Mouse (Mus musculus): ENCODE measurements around the gene Mbd5. TPM values are rescaled to one million over a fixed set of nuclear protein-coding genes. Genes with fewer than 3 reads are reported as not detected.
A peak's percentile ranks its signal among the peaks of the same experiment; 100 is the strongest.
"Not testable (repeated sequence)": the region's sequence is repeated elsewhere in the genome, so short reads cannot be mapped to it uniquely, and the experiment has no call there.

The Mbd5 gene
- polyA plus RNA-seq, 1 experiment from 2014 or later = 18.8 TPM

DNA sequence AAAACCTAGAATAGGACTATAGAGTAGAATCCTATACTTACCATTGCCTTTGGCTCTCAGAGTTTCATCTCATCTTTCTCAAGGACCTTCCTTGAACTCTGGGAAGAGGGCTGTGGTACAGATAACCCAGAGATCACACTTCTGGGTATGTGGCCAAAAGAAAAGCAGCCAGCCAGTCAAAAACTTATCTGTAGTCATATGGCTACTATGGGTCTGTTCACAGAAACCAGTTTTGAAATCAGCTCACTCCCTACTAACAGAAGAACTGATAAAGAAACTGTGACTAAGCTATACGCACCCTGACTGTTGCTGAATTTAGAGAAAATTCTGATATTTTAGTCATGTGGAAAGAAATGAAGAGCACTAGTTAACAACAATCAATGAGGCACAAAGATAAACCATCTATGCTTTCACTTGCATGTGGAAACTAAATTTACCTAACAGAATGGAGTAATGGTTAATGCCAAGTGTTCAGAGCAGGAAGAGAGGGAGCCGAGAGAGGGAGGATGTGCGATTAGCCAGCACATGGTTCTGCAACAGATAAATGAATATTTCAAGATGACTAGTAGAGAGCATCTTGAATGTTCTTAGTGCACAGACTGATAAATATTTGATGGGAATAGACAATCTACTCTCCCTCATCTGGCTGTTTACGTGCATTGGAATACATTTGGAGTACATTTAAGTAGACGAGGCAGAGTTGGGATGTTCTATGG lies 211.1 kb downstream of the Mbd5 start:
- no peak for DNase-seq (ENCODE audit: low spot score)

DNA sequence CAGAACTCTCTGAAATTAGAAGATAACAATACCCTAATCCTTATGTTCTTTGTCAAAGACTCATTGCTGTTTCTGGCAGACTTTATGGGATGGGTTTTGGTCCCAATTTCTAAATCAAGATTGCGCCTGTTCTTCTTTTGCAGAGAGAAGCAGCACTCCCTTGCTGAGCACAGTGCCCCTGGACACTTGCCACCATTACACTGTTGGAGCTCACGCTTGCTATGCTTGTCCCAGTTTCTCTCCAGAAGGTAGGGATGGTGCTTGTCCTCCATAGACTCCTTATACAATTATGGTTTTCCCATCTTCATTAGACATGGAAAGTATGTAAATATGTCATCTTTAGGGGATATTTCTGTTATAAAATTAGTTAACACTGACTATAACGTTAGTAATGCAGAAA lies 220.5 kb downstream of the Mbd5 start:
- DNase-seq (ENCODE audit: low spot score) = no peak

DNA sequence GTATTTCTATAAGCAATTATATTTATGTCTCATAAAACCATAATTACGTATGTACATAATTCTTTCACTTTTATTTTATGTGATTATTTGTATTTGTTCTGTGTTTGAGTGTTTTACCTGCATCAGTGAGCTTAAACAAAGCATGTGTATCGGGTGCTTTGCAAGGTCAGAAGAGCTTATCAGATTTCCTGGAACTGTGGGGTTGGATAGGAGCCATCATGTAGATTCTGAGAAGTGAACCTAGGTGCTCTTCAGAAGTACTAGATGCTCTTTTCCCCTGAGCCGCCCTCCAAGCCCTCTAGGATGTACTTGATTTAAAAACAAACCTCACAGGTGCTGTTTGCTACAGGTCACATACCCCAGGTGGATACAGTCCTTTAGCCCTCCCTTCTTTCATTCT lies 227.7 kb downstream of the Mbd5 start:
- no peak for DNase-seq (ENCODE audit: low spot score)

DNA sequence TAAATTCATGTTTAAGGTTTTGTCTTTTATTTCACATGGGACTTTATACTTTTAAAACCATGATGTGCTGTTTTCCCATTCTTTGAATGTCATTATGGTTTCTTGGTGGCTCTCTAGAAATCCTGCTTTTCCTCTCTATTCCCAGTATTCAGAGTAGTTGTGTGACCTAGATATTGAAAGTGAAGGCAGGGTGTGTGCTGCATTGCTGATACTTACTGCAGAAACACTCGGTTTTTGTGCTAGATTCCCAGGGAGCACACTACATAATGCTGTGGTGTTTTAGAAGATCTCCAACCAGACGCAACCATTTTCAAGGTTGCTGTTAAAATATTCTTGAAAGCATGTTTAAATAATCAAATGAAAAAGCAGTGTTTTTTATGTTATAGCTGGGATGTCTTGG lies 241.7 kb downstream of the Mbd5 start:
- no peak for DNase-seq (ENCODE audit: low spot score)

DNA sequence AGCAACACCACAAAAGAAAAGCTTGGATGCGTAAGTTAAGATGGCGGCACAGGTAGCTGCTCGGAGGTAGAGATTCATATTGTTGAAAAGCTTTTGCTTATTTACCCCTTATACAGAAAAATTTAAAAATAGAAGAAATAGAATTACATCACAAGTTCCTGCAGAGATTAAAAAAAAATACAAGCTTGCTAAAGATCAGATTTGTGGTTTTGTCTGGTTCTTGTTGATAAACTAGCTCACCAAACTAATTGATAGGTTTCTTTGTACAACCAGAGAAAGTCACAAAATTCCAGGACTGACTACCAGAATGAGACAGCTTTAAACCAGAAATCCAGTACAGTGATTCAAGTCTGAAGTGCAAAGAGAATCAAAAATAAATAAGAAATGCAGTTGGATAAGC lies 242.4 kb downstream of the Mbd5 start:
- DNase-seq (ENCODE audit: low spot score) = no peak

DNA sequence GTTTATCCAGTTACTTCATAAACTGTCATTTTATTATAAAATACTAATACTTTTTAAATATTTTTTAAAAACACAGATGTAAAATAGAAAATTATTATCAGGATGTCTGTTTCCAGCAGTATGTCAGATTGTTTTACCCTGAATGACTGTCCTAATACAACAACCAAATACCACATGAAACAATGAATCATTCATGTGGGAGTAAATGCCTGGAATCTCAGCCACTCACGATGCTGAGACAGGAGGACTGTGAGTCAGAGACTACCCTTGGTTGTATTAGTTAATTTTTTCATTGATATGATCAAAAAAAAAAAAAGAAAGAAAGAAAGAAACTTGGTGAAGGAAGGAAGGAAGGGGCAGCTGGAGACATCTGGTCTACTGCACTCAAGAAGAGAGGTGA lies 254.8 kb downstream of the Mbd5 start:
- no peak for DNase-seq (ENCODE audit: low spot score)

DNA sequence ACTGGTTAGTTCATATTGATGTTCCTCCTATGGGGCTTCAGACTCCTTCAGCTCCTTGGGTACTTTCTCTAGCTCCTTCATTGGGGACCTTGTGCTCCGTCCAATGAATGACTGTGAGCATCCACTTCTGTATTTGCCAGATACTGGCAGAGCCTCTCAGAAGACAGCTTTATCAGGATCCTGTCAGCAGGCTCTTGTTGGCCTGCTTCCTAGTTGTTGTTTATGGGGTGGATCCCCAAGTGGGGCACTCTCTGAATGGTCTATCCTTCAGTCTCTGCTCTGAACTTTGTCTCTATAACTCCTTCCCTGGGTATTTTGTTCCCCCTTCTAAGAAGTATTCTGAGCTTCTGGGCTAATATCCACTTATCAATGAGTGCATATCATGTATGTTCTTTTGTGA lies 256.4 kb downstream of the Mbd5 start:
- DNase-seq (ENCODE audit: low spot score) = not testable (repeated sequence)

DNA sequence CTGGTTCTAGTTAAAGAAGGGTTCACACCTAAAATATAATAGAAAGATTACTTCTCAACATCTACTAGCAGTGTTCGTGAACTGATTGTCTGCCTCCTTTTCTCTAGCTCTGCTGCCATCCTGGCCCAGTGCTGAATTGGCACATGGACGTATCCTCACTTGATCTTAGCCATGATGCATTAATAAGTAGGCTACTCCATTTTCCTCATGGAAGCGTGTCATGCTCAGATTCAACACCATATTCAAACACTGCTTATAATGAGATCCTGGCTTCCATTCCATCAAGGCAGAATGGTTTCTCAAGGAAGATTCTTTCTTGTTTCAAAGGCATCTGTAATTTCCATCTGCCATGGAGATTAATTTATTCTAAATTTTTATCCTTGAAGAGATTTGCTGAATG lies 260.0 kb downstream of the Mbd5 start:
- no peak for DNase-seq (ENCODE audit: low spot score)

DNA sequence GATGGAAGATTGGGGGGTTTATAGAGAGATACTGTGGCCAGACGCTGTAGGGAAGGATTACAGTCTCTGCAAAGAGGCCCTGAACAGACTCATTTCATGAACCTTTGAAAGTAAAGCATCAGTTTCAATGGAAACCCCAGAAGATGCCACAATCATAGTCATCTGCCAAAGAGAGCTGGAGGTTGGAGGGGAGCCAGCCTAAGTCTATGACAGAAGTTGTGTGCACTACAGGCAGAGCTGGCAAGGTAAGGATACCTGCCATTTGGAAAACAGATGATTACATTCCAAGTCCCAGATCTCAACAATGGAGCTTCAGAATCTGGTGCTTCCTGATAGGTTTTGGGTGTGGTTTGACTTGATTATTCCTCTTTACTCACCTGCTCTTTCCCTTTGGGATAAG lies 261.1 kb downstream of the Mbd5 start:
- DNase-seq (ENCODE audit: low spot score) = no peak

DNA sequence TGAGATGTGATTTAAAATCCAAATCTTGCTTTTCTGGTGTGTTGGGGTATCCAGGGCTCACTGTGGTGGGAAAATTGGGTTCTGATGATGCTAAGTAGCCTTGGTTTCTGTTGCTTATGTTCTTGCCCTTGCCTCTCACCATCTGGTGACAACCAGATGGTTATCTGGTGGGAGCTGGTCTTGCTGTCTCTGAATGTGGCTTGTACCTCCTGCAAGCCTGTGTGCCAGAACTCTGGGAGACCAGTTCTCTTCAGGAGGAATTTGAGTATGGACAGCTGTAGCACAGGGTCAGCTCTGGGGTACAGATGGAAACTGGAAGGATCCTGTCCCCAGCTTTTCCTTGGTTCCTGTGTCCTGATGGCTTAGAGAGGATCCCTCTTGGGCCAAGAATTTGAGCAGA lies 280.4 kb downstream of the Mbd5 start:
- DNase-seq (ENCODE audit: low spot score) = no peak

DNA sequence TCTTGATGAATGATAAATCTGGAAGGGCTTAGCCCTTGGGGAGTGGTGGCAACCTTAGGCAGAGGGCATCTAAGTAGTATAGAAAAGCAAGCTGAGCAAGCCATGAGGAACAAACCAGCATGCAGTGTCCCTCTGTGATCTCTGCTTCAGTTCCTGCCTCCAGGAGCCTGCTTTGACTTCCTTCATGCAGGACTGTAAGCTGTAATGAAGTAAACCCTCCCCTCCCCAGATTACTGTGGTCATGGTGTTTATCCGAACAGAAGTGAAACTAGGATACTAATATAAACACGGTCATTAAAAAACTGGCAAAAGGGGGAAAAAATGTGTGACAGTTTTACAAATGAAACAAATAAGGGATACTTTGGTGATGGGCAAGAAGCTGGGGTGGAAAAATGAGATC lies 284.8 kb downstream of the Mbd5 start:
- DNase-seq (ENCODE audit: low spot score) = no peak

DNA sequence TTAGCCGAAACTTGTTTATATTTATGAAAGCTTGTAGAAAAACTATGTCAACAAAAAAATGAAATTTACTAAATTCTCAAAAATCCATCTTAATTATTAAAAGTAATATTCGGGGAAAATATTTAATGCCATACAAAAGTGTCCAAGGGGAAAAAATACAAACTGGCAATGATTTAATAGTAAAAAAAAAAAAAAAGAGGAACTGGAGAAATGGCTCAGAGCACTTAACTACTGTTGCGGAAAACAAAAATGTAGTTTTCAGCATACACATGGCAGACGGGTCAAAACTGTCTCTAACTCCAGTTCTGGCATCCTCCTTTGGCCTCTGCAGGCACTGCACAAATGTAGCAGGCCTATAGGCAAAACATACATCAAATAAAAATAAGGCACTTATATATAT lies 292.4 kb downstream of the Mbd5 start:
- DNase-seq (ENCODE audit: low spot score) = no peak

DNA sequence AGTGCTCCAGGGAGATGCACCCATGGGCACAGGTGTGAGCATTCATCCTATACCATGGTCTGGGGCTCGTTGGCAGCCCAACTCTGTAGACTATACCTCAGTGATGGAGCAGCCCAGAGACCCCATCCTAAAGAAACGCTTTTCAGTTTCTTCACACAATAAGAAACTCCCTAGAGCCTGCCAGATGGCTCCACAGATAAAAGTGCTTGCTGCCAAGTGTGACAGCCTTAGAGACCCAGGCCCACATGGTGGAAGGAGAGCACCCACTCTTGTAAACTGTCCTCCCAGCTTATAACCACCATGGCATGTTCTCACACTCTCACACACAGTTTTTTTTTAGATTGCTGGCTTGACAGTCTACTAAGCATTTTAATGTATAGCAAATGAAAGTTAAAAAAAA lies 314.8 kb downstream of the Mbd5 start:
- no peak for DNase-seq (ENCODE audit: low spot score)

DNA sequence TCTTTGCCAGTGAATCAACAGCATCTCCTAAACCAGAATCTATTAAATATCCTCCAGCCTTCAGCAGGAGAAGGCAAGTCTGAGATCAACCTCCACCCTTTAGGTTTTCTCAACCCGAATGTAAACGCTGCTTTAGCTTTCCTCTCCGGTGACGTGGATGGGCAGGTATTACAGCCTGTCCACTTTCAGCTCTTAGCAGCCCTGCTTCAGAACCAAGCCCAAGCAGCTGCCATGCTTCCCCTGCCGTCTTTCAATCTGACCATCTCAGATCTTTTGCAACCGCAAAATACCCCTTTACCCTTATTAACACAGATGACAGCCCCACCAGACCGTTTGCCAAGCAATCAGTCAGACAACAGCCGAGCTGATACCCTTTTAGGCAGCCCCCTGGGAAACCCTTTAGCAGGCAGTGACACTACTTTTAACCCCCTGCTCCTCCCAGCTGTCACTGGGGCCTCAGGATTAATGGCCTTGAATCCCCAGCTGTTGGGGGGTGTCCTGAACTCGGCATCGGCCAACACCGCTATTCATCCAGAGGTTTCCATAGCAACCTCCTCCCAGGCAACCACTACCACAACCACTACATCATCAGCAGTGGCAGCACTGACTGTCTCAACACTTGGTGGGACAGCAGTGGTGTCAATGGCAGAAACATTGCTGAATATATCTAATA lies 323.1 kb downstream of the Mbd5 start:
- DNase-seq (ENCODE audit: low spot score) = no peak

DNA sequence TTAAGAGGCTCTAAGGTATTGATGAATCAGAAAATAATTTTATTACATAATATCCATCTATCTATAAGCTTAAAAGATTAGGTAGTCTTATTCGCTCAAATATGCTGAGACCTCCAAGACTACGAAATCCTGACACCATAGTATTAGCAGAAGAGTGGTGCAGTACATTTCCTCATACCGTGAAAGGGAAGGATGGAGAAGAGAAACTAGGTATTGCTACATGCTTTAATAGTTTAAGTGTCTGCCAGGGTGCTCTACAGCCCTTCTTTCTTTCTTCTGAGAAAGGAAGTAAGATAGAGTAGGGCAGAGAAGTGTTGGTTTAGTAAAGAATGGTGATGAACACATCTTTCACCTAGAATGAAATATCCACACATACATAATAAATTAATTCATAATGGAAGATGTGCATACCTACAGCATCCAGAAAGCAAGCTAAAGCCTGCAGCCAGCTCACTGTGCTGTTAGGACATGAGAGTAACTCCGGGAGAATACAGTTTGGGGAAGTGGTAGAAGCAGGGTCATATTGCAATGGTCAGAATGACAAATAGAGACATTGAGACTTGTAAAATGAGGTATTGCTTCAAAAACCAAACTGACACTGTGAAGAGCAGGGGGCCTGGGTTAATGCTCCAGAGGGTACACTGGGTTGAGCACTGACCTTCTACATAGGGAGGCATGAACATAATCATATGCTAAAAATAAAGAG lies 326.9 kb downstream of the Mbd5 start:
- no peak for DNase-seq (ENCODE audit: low spot score)

DNA sequence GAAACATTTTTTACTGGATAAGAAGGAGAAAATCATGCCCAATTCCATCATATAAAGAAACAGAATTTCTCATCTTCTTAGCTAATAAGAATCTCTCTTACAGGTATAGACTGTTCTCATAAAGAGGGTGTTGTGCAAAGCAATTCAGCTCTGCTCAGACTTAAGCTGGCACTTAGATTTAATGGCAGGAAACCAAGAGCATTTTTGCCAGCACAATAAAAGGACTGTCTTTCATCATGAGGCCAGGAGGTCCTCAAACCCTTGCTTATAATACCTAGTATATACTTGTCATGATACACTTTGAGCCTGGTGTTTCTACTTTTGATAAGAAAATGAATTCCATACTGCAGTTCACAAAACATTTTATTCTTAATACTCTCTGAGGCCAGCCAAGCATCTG lies 331.2 kb downstream of the Mbd5 start:
- no peak for DNase-seq (ENCODE audit: low spot score)

DNA sequence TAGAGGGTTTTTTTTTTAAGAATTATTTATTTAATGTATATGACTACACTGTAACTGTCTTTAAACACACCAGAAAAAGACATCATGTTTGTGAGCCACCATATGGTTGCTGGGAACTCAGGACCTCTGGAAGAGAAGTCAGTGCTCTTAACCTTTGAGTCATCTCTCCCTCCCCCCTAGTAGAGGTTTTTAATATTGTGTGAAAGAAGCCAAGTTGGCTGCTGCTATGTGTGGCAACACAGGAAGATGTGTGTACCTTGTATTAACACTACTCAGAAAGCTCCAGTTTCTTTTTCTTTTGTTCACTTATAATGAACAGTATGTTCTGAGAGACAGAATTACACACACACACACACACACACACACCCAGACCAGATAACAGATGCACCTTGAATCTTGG lies 334.3 kb downstream of the Mbd5 start:
- DNase-seq (ENCODE audit: low spot score) = no peak

DNA sequence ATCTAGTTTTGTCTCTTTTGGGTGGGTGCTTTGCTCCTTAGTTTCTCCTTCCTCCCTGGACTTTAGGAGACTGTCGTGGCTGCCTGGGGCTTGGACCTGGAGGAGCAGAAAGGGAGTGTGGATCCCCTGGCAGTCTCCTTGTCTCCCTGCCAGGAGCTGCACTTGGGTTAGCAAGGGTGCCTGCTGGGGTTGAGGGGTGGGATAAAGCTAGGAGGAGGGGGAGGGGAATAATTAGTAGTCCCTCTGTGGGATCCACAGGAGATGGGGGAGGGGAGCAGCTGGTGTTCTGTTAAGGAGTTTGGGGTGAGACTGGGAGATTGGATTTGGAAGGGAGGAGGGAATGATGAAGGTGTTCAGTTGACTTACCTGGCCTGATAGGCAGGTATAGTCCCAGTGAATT lies 337.7 kb downstream of the Mbd5 start:
- no peak for DNase-seq (ENCODE audit: low spot score)

DNA sequence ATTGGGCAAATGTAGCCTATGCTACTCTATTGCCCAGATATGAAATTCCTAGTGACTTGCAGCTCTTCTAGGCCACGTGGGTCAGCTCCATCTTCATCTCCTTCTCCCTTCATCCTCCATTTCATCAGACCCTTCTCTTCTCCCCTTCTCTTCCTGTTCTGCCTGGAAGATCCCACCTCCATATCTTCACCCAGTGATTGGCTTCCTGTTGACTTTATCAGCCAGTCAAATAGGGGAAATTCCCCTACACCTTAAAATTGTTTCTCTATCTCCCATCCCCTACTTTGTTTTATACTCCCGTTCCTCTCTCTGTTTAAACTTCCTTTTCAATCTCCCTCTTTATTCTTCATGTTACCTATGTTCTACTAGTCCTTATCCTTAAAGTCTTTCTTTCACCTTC lies 342.4 kb downstream of the Mbd5 start:
- no peak for DNase-seq (ENCODE audit: low spot score)

DNA sequence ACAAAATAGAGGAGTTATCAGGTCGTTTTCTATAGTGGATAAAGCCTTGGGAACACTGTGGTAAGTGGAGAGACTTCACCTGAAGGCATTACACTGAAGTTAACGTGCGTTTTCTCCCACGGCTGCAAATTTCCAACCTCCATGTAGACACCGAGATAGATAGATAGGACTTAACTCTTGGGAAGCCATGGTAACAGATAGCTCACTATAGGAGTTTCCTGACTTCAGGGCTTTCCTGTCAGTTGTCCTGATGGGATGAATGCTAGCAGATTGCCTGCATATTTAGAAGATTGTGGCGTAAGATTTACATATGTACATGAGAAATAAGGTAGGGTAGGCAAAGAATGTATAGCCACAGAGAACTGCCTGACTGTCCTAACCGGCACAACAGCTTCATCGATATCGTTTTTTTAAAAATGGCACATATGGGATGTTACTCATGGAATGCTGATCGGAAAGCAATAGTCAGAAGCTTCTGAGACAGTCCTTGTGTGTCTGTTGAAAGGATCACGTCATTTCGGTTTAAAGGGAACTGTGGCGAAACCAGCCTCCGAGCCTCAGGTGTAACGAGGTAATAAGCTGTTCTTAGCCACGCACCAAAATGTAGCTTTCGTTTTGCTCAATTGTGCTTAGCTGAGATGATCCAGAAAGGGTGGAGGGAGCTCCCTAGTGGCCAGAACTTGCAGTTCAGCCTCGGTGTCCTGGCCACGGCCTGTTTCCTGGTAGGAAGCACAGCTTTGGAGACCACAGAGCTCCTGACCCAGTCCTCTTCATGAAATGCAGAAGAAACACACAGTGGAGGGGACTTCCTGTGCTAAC lies 363.5 kb downstream of the Mbd5 start:
- DNase-seq (ENCODE audit: low spot score) = peak; percentile 80

DNA sequence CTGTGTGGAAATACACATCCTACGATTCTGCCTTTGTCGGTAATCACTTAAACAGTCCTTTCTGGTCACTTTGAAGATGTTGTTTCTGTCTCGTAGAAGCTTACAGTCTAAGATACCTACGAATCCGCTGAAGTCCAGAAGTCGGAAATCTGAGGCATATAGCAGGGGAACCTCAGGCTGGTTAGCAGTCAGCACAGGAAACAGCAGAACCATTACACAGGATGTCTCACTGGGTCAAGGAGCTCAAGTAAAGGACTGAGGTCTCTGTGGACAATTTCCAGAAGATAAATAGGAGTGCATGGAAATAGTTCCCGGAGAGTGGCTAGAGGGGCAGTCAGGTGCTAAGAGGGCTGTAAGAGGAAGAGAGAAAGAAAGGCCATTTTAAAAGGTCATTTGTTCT lies 384.3 kb downstream of the Mbd5 start:
- DNase-seq (ENCODE audit: low spot score) = no peak

DNA sequence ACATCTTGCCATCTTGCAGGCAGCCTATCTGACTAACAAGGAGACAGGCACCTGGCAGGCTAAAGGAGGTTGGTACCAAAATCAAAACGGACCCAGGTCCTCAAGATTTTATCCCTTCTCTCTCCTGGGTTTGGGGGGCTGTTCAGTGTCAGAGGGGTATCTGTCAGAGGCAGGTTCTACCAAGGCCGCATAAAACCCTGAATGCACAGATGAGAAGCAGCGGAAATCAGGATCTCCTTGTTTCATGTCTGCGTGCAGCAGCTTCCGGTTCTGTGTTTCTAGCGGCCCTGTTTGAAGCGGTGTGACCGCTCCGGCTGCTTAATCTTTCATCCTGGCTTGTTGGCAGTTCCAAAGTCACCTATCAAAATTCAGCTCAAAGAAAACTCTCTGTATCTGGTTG lies 386.0 kb downstream of the Mbd5 start:
- no peak for DNase-seq (ENCODE audit: low spot score)
